Mouse (Mus musculus) E14TG2a.4 (cell line): Measurements from ENCODE around the gene Taf1a.
"Not testable (repeated sequence)": the region's sequence is repeated elsewhere in the genome, so short reads cannot be mapped to it uniquely, and the experiment has no call there.

Experiments used
- H3K27me3 ChIP-seq: 2 replicates; pipeline ENCODE4 v1.6.1; 2014; ENCODE audit warnings: low read length, control low read depth; ENCODE audit not compliant: insufficient read depth
- H3K36me3 ChIP-seq: 2 replicates; pipeline ENCODE4 v1.6.1; 2014; ENCODE audit warnings: low read length, control low read depth; ENCODE audit not compliant: insufficient read depth
- H3K4me1 ChIP-seq: replicated peaks from 2 replicates; pipeline ENCODE4 v1.6.1; 2014; ENCODE audit warnings: low read depth, low read length, control low read depth
- H3K4me3 ChIP-seq: replicated peaks from 2 replicates; pipeline ENCODE4 v1.5.1; 2014; ENCODE audit warnings: mild to moderate bottlenecking, low read length
- H3K9me3 ChIP-seq: 2 replicates; pipeline ENCODE4 v1.6.1; 2014; ENCODE audit warnings: low read length, control low read depth
- CTCF ChIP-seq: conservative IDR thresholded peaks from 2 replicates; pipeline ENCODE4 v1.5.1; 2014; ENCODE audit warnings: low read length
- NANOG ChIP-seq: IDR thresholded peaks from 2 replicates; pipeline ENCODE4 v1.6.1; 2014; ENCODE audit warnings: borderline replicate concordance, low read length, mixed read lengths
- POU5F1 ChIP-seq: IDR thresholded peaks from 2 replicates; pipeline ENCODE4 v1.6.1; 2014; ENCODE audit warnings: low read length, borderline replicate concordance

Taf1a gene

DNA sequence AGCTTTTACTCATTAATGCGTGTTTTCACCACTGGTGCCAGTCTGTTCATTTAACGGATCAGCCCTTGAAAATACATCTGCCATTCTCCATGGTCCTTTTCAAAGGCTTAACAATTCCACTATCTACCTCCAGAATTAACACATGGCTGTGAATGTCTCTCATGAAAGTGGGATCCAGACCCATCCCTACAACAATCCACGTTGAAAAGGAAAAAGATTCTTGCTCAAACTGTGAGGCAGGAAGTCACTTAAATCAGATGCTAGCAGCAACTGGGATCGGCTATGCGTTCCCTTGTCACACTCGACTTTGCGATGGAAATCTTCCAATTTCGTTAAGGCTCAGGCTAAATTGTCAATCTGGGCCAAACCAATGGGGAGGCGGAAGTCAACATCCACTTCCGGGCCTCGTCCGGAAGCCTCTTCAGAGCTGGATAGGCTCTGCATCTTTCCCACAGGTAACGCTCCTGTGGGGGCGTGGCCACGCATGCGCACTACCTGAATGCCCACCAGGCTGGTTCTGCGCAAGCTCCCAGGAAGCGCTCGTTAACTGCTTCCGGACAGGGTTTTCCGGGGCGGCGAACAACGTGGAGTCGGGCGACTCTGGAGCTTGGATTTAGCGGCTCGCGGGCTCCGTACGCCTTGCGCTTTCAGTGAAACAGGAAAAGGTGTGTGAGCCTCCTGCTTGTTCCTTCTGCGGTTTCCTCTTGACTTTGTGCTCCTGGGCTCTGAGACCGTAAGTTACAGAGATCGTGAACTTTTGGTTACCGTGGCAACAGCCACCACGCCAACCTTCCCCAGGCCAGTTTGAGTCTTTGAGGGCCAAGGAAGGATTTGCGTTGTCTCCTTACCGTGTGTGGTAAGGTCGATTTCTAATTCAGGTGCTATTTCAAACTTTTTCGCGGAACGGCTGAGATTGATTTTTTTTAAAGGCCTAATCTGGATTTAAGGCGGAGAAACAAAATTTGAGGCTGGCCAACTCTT, at the start of gene Taf1a:
Taf1a (plus strand) TSS at position 556 of the 981 bp plus-strand sequence.
- peak within 1 kb of the TSS; percentile 86 for H3K4me3 ChIP-seq
- no peaks in the 10 kb centered on the region for H3K27me3 ChIP-seq
- H3K36me3 ChIP-seq, result peaks cover 25% of the 10 kb centered on the region
- TF ChIP-seq CTCF (no peak), NANOG (no peak), POU5F1 (no peak)
- H3K4me1 ChIP-seq, result peaks cover 28% of the 10 kb centered on the region
- peaks cover 12% of the 10 kb centered on the region for H3K9me3 ChIP-seq

DNA sequence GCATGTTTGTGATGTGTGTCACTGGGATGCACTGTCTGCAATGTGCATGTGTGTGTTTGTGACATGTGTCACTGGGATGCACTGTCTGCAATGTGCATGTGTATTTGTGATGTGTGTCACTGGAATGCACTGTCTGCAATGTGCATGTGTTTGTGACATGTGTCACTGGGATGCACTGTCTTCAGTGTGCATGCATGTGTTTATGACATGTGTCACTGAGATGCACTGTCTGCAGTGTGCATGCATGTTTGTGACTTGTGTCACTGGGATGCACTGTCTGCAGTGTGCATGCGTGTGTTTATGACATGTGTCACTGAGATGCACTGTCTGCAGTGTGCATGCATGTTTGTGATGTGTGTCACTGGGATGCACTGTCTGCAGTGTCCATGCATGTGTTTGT, 45.9 kb upstream of the Taf1a start:
- H3K27me3 ChIP-seq, H3K4me3 ChIP-seq, H3K9me3 ChIP-seq: not testable (repeated sequence)
- peaks cover 32% of the 10 kb centered on the region for H3K36me3 ChIP-seq
- H3K4me1 ChIP-seq, result peaks cover 11% of the 10 kb centered on the region

DNA sequence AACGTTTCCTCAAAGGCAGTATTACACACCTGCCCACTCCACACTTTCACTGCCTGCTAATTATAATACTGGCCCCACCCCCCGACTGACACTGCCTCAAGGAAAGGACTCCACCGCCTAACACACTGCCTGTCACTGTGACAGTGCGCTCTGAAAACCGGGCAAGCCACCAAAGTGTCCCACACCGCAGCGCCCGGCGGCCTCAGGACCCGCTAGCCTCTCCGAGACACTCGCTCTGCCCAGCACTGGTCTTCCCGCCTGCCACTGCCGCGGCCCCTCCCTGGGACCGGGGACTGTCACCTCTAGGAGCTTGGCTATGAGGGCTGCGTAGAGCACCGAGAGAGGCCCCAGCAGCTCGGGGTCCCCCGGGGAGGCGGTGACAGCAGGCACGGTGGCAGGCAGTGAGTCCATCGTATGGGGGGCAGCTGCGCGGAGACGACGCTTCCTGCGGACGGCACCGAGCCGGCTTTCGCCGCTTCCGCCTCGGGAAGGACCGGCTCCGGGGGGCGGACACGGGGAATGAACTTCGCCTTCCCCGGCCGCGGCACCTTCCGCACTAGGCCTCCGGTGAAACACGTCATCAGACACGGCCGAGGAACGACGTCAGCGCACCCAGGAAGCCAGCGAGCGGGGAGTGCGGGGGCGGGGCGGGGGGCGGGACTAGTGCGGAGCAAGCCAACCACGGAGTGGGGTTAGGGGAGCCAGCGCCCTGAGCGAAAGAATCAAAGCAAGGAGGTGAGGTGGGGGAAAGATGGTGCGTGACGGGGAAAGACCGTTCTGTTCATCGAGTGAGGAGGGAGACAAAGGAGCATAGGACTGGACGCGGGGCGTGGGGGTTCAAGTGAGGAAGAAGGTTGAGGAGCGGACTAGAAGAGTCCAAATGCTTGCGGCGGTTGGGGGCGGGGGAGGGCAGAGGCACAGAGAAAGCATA, 43.6 kb upstream of the Taf1a start:
- Histone ChIP-seq H3K9me3 (no peaks in the 10 kb centered on the region), H3K4me3 (peak overlapping the region; percentile 99), H3K36me3 (peaks cover 37% of the 10 kb centered on the region), H3K27me3 (no peaks in the 10 kb centered on the region), H3K4me1 (peaks cover 11% of the 10 kb centered on the region)
- no peak for TF ChIP-seq NANOG
- TF ChIP-seq POU5F1, result no peak
- no peak for TF ChIP-seq CTCF

DNA sequence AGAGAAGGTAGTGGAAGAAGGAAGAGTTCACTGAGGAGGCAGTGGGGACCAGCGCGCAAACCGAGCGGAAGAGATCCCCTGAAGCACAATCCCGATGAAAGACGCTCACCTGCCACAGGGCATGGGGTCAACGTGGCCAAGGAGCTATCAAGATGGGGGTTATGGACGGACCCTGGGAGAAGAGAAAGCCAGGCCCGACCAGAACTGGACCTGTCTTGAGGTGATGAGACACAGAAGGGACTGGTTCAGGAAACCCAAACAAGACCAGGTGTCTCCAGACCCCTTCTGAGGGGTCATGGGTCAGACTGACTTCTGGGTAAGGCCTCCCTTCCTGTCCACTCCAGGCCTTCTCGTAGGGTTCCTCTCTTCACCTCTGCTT, 43.0 kb upstream of the Taf1a start:
- TF ChIP-seq NANOG (no peak), CTCF (no peak), POU5F1 (no peak)
- Histone ChIP-seq H3K9me3 (no peaks in the 10 kb centered on the region), H3K4me1 (peaks cover 11% of the 10 kb centered on the region)

DNA sequence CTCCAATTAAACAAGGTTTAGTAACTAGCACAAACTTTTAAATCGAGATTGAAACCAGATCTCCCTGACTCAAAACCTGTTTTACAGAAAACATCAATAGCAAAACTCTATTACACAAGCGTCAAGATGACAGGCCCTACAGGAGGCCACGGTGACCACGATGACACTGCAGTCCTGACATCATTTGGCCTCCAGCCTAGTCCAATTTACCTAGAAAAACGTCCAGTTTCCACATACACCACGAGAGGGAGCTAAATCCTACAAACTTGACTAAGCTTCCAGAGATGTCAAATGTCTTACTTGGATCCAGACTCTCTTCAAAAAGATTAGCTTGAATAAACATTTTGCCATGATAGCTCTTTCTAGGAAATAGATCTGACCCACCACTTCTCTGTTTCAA, 38.9 kb upstream of the Taf1a start:
- peaks cover 5% of the 10 kb centered on the region; the same call in 1 of the 2 replicates for H3K9me3 ChIP-seq
- no peak for TF ChIP-seq NANOG
- peak; percentile 55 for TF ChIP-seq CTCF
- peaks cover 8% of the 10 kb centered on the region for H3K4me1 ChIP-seq
- H3K27me3 ChIP-seq, result no peaks in the 10 kb centered on the region
- peaks cover 65% of the 10 kb centered on the region for H3K36me3 ChIP-seq
- H3K4me3 ChIP-seq, result no peak overlapping the region

More for the DNA sequence above, 43.0 kb upstream of the Taf1a start:
- Histone ChIP-seq H3K27me3 (no peaks in the 10 kb centered on the region), H3K4me3 (peak overlapping the region; percentile 99), H3K36me3 (peaks cover 41% of the 10 kb centered on the region)

DNA sequence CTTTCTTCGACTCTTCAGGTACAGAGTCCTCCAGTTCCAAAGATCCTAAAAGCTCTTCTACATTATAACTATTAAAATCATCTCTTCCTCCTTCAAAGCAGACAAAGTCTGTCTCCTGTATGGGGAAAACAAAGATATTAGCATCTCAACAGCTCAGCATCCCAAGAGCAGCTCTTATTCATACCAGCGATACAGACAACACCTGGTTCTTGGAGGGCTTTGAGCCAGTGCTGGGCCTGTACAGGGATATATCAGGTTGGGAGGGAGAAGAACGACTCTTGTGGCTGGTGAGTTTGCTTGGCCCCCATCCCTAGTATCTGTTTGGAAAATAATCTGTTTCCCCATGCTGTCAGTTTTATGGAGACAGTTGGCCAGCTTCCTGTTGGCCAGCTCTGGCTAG, 29.9 kb upstream of the Taf1a start:
- H3K4me3 ChIP-seq, result no peak overlapping the region
- H3K27me3 ChIP-seq, result no peaks in the 10 kb centered on the region
- H3K9me3 ChIP-seq, result no peaks in the 10 kb centered on the region
- peaks cover 16% of the 10 kb centered on the region for H3K4me1 ChIP-seq
- H3K36me3 ChIP-seq, result peaks cover 80% of the 10 kb centered on the region
- TF ChIP-seq NANOG (no peak), CTCF (no peak), POU5F1 (no peak)

DNA sequence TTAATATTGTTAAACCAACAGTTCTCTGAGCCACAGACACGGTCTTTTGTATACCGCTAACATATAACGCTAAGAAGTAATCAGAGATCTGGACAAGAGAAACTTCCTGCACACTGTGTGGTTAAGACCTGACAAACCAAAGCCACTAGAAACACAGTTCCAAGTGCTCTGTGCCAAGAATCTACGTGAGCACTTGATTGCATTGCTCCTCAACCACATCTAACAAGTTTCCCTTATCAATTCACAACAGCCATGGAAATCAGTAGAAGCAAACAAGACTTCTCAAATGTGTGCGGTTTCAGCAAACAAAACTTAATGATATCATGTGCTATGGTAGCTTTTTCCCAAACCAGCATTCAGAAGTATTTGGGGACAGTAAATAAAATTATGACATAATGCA, 26.5 kb upstream of the Taf1a start:
- H3K4me3 ChIP-seq, result no peak overlapping the region
- peaks cover 69% of the 10 kb centered on the region for H3K36me3 ChIP-seq
- peaks cover 16% of the 10 kb centered on the region for H3K4me1 ChIP-seq
- H3K9me3 ChIP-seq, result no peaks in the 10 kb centered on the region
- peaks cover 1% of the 10 kb centered on the region; the same call in 1 of the 2 replicates for H3K27me3 ChIP-seq
- no peak for TF ChIP-seq POU5F1
- no peak for TF ChIP-seq CTCF
- no peak for TF ChIP-seq NANOG

DNA sequence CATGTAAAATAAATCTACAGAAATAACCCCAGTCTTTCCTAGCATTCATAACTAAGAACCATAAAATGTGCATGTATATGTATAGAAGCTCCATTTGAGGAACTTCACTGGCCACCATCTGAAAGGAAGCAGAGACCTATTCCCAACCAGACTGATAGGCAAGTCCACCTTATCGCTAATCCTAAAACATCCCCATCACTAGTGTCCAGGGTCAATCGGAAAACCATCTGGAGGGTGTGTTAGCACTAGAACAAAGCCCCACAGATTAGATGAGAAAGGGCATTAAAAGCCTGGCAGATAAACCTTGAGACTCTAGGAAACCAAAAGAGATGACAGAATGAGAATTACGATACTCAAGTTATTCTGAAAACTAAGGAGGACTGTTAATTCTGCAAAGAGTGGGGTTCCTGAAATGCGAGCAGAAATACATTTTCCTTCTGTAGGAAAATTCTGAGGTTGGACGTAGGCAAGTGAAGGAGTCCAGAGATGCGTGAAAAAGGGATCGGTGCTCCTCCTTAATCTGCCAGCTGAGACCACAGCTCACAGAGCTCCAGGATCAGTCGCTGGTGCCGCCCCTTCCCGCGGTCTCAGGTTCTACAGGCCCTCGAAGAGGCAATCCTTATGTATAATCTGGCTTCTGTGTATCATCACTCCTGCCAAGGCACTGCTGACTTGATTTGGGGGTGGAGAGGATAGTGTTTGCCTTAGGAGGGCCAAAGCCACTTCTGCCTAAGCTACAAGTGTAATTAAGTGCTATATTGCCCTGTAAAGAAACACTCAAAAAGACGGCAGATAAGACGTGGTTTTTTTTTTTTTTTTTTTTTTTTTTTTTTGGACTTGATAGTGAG, 25.8 kb upstream of the Taf1a start:
- peaks cover 63% of the 10 kb centered on the region for H3K36me3 ChIP-seq
- no peaks in the 10 kb centered on the region for H3K9me3 ChIP-seq
- H3K4me1 ChIP-seq, result peaks cover 20% of the 10 kb centered on the region
- TF ChIP-seq POU5F1 (no peak), CTCF (no peak), NANOG (no peak)
- no peak overlapping the region for H3K4me3 ChIP-seq
- peaks cover 8% of the 10 kb centered on the region for H3K27me3 ChIP-seq
